Mouse (Mus musculus) mesoderm, embryonic 11.5 days (tissue): ENCODE results near the gene 4930579G24Rik.
A peak's percentile ranks its signal among the peaks of the same experiment; 100 is the strongest.

ENCODE experiments used
- DNase-seq: peaks from one replicate; pipeline ENCODE4 v3.0.0-alpha.2; 2012; ENCODE audit warnings: low read depth, low spot score

The 4930579G24Rik gene

DNA sequence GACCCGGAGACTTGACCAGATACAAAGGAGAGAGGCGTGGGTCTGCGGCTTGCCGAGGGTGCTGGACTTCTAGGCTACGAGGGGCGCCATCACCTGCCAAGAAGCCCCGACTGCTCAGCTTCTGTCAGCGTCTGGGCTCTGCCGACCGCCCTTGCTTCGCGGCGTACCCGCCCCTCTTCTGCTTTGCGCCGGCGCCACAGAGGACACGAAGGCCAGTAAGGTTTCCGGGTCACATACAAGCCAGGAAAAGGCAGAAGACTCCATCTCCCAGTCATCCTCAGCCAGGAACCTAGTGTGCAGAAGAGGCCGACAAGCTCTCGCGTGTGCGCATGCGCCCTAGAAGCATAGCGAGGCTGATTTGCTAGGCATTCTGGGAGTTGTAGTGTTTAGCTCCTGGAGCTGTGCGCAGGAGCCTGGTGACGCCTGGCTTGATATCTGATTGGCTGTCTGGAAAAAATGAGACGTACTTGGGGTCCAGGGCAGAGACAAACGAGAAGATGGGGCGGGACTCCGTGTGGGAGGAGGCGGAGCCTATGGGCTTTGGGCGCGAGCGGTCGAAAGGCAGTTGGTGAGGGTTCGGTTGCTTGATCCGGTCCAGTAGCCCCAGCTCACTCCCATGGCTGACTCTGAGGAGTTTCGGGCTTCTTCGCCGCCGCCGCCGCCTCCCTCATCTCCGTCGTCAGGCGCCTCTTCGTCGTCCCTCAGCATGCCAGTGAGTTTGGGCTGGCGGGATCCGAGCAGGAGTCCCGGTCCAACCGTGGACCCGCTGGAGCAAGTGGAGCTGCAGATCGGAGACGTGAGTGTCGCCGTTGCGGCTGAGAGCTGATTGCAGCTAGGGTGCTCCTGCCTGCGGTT lies at the start of gene 4930579G24Rik:
4930579G24Rik (plus strand) TSS at position 519 of the 855 bp plus-strand sequence.
- peak; percentile 100 for DNase-seq

DNA sequence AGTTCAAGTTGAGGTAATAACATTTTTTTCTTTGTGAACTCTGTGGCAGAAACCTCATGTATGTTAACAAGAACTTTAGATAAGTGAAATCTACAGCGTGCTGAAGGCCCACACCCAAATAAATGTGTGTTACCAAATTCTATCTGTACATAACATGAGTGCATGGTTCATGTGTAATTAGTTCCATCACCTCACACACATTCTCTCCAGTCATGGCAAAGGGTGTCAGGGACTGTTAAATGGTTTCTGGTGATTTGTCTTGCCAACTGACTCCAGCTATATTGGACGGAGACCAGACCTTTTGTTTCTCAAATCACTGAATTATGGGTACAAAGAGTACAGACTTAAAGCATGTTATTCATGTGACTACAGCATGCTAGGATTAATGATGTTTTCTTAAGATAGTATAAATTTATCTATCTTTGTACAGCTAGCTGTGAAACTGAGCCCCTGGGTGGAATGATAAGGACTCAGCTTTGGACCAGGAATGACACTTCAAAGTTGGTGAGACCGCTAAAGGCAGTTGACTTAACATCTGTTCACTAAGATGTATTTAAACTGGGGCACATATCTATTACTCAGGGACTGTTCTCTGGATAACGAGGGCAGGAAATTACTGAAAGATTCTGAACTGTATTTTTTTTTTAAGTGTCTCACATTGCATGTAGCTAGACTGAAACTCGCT lies 48.8 kb upstream of the 4930579G24Rik start:
- DNase-seq: no peak

DNA sequence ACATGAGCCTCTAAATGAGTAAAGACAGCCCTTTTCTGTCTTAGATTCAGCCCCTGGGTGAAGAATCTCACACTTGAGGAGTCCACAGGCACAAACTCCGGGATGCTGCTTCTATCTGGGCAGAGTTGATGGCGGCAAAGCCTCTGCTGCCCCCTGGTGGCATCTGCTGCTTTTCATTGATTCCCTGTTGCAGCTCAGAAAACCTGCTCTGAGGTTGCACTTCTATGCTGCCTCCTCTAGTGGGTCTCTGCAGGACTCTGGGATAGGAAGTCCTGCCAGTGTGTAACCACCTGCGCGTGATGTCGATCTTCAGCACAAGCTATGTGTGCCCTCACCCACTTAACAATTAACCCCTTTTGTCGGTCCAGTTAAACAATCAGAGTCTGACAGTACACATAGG lies 42.1 kb upstream of the 4930579G24Rik start:
- peak; percentile 95 for DNase-seq

DNA sequence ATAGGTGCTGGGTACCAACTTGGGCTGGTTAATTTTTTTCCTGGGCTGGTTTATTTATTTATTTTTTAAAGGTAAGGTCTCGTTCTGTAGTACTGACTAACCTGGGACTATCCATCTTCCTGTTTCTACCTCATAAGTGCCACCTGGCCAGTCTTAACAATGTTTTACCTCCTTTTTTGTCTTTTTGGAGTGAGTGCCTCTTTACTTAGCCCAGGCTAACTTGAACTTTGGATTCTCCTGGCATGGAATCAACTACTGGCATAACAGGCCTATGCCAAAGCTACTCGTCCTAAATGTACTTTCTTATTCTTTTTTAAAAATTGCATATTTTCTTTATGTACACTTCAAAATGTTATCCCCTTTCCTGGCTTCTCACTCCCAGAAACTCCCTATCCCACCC lies 39.2 kb upstream of the 4930579G24Rik start:
- no peak for DNase-seq

DNA sequence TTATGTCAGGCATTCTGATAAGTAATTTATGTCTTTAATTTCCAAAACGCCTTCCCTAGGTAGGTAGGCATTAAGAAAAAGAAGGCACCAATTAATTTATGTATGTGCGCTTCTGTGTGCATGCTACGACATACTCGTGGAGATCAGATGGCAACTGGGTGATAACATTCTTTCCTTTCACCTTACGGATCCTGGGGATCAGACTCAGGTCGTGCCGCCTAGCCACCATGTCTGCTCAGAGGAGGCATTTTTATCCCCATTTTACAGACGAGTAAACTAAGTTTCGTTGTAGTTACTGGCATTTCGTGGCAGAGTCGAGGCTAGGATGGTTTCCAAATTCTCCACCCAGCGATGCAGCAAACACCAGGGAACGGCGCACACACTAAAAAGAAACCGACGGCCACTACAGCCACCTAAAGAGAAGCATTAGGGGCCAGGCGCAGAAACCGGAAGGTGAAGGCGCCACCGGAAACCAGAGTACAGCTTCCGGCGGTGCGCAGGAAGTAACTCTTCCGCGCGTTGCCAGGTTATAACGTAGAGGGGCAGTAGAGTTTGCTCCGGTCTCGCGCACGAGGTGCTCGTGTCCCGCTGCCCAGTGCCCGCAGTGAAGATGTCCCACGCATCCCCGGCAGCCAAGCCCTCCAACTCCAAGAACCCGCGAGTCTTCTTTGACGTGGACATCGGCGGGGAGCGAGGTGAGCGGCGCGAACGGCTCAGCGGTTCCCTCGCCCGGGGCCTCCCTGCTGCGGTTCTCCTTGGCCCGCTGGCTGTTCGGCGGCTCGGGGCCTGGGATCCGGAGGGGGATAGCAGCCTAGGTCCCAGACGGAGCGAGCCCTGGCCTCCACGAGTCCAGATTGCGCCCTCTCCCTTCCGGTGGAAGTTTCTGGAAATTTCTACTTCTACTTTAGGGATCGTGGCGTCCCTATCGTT lies 37.8 kb upstream of the 4930579G24Rik start, which contains the start of gene Ppid:
Ppid (plus strand) TSS at position 480 of the 930 bp plus-strand sequence.
- DNase-seq: peak; percentile 90

DNA sequence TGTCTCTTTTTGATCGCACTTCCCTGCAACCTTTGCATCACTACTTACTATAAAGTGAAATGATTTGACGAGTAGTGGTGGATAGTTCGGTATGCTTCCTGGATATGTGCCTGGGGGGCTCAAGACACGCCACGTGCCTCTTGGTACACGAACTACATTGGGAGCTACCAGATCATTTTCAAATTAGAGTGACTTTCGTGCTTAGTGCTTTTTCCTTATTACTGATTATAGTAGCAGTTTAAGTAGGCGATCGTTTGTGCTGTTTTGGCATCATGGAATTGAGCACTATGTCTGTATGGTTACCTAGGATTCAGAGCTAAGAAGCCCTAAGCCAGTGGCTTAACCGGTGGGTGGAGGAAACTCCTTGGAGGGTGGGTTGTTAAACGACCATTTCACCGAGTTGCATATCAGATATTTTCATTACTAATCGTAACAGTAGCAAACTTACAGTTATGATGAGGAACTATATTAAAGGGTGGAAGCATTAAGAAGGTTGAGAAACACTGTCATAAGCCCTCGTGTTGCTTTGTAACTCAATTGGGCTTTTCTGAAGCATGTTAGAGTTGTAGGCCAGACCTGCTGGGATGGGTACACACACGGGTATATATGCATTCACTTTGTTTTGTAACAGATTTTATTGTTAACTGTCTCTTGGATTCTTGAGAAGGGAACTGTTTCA lies 36.9 kb upstream of the 4930579G24Rik start:
- no peak for DNase-seq

DNA sequence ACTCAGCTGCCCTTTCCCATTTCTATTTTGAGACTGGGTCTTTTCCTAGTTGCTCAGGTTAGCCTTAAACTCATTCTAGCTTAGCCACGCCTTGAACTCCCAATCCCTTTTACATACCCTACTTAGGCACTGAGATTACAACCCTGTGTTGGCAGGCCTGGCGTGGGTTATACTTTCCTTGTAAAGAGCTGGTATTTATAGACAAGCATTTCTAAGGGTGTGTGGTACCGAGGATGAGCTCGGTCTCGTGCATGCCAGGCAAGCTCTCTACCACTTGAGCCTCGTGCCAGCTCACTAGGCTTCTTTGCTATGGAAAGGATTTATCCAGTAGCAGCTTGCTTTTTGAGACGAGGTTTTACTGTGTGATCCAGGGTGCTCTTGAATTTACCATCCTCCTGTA lies 33.4 kb upstream of the 4930579G24Rik start:
- DNase-seq: no peak

DNA sequence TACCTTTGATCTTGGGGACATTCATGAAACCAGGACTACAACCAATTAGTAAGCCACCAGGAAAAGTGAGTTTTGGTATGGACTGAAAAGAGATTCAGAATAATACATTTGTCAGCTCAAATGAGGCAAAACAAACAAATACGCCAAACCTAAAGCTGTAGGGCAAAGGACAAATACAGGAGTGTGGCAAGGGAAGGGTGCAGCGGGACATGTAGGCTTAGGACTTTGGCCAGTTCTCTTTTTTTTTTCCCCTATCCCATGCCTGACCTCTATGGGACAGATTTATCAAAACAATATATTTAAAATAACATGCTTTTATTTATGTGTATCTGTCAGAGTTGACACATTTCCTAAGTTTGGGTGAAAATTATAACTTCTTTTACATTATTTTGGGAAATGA lies 19.0 kb upstream of the 4930579G24Rik start:
- no peak for DNase-seq

DNA sequence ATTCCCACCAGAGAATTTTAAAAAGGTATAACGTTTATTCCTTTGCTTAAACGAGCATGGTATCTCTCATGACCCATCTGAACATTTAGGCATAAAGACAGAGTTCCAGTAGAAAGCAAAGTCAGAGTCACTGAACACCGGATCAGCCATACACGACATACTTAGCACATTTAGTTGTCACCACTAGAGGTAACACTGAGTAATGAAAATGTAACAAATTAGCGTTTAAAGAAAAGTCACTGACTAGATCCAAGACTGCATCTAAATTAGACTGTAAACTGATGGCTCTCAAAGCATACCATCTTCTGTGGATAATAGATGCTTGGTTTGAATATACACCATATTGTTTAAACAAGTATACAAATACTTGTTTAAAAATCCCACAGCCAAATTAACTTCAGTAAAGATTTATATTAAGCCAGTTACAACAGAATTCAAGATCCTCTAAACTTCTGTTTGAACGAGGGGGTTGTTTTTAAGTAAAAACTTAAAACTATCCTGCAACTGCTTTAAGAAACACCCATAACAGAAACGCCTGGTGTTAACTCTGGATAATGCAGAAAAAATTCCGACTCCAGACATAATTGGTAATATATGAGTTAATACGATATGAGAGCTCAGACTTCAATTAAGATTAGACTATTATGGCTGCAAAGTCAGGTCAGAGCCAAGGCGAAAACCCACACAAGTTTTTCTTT lies 1.2 kb upstream of the 4930579G24Rik start:
- DNase-seq: no peak

DNA sequence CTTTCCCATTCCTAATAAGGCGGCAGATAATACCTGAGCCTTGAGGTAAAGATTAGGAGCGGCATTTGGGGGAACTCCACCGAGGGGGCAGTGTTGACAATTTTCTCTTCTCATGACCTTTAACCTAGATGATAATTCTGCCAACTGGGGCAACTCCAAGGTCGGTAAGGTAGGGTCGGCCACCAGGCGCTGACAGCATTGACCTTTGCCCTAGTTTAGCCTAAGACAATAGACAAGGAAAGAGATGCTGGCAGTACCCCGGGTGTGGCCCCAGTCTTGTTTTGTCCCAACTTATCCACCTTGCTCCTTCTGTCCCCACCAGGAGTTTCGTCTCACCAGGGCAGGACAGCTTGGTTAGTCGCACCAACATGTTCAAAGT lies 708 bp upstream of the 4930579G24Rik start:
- no peak for DNase-seq

DNA sequence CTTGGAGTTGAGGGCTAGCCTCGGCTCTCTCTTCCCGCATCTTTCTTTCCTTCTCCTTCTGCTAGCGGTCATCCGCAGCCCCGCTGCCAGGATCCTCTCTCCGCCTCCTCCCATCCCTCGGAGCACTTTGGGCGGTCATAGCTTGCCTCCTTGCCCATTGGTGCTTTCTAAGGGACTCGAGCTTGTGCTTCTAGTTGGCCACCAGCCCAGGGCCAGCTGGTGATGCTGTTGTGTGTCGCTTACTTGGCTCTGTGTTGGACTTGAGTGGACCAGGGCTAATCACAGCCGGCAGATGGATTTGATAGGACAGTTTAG lies 494 bp downstream of the 4930579G24Rik start, which contains the start of gene Etfdh:
Etfdh (minus strand) TSS at position 85 of the 315 bp plus-strand sequence.
- peak; percentile 73 for DNase-seq

DNA sequence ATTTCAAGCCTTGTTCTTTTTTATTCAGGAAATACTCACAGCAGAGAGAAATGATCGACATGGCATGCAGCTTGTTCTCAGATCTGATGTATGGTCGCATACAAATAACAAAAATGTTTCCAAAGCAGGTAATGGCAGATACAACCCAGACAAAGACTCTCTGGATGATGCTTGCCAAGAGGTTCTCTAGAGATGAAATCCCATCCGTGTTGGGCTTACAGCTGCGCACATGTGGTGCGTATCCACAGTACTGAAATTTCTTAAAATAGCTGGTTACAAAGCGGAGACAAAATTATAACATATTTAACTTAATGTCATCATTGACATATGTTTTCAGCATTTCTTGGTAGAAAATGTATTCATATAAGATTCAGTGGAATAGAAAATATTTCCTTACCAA lies 23.2 kb downstream of the 4930579G24Rik start:
- no peak for DNase-seq

DNA sequence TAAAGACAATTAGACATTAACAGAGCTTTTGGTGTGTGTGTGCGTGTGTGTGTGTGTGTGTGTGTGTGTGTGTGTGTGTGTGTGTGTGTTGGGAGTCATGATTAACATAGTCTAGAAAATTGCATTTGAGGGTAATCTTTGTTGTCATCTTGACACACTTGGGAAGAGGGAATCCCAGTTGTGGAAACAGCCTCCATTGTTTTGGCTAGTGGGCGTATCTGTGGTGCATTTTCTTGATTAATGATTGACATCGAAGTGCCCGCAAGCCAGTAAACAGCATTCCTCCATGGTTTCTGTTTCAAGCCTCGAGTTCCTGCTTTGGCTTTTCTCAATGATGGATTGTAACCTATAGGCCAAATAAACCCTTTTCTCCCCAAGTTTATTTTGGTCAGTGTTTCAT lies 27.8 kb downstream of the 4930579G24Rik start:
- DNase-seq: no peak

DNA sequence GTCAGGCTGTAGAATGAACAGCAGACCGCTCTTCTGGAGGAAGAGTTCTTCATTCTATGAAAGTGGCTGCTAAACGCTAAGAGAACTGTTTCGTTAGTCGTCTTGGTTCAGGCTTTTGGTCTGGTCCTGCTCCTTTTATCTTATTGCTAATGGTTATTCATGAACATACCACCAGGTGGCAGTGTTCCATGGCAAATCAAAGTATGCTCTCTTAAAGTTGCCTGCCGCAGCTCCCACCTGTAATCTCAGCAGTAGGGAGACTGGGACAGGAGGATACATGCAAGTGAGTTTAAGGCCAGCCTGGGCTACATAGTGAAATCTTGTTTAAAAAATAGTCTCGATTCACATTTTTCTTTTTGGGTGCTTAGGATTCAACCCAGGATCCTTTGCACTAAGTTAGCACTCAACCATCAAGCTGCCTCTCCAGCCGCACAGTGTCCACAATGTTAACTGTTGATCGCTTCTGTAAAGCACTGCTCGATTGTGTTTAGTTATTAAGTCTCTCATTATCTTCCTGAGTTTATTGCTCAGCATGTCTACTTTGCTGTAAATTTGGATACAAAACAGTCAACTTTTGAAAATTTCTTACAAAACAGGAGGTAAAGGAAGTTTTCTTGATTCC lies 36.0 kb downstream of the 4930579G24Rik start:
- DNase-seq: peak; percentile 73

DNA sequence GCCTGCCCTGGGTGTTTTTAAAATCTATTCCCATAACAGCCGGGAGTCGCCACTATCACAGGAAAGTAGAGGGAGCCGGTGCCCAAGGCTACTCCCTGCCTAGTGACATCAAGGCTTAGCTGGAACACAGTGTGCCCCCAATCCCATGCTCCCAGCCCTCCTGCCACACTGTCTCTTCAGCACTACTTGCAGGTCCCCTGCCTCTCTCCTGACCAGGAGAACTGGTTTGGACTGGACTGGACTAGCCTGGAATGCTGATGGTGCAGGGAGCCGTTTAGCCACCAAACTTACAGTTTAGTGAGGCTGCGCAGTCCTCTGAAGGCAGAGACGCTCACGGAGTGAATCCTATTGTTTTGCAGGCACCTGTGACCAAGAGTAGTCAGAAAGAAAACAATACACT lies 41.7 kb downstream of the 4930579G24Rik start:
- no peak for DNase-seq

DNA sequence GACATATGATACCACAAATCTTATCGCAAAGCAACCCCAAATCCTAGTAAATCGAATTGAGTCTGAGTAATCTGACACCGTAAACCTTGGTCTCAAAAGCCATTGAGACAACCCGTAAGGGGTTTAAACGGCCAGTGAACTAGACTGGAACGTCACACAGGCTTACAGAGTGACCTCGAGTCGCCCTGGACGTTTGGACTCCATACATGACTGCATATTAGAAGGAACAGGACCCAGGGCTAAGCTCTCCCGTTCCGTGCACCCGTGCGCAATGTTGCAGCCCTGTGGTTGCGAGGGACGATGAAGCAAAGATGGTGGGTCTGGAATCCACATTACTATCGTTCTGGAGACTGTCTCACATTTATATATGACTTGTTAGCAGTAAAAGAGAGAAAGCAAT lies 43.3 kb downstream of the 4930579G24Rik start:
- DNase-seq: no peak

DNA sequence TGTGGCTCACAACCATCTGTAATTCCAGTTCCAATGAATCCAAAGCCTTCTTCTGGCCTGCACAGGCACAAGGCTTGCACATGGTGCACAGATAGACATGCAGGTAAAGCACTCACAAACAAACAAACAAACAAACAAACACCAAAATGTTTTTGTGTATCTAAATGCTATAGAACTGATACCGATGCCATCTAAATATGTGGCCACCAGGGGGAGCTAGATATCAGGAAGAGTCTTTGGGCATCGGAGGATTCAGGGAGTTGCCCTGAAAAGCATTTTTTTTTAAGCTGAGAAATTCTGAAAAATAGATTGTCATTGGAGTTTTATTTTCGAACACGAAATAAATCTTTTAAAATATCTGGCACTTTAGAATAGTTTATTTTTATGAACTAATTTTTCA lies 44.2 kb downstream of the 4930579G24Rik start:
- DNase-seq: peak; percentile 71

DNA sequence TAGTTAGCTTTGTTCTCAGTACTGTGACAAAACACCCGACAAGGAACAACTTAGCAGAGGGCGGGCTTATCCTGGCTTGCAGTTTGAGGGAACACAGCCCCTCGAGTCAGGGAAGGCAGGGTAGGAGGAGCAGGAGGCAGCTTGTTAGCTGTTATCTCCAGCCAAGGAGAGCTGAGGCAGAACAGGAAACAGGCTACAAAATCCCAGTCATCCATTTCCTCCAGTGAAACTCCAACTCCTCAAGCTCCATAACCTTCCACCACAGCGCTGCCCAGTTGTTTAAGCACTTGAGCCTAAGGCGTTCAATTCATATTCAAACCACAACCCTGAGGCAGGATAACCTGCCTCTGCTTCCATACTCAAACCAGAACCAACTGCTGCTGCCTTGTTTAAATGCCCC lies 45.8 kb downstream of the 4930579G24Rik start:
- no peak for DNase-seq

DNA sequence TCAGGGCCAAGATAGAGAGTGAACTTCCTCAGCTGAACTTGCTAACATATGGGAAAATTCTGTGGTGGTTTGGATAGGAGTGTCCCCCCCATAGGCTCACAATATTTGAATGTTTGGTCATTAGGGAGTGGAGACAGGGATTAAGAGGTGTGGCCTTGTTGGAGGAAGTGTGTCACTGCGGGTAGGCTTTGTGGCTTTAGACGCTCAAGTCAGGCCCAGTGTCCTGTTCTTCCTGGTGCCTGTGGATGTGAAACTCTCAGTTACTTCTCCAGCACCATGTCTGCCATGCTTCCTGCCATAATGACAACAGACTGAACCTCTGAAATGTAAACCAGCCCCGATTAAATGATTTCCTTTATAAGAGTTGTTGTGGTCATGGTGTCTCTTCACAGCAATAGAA lies 47.5 kb downstream of the 4930579G24Rik start:
- DNase-seq: no peak
